Mouse (Mus musculus) kidney, adult 2 months (tissue): ENCODE data around the gene Speer4c.
"Not testable (repeated sequence)": the region's sequence is repeated elsewhere in the genome, so short reads cannot be mapped to it uniquely, and the experiment has no call there.

Experiments
- CTCF ChIP-seq: fragments of 200-500 bp; conservative IDR thresholded peaks from 2 replicates; pipeline ENCODE4 v1.5.1; 2011; ENCODE audit warnings: low read depth, mild to moderate bottlenecking, control low read depth, low read length, moderate library complexity, mixed read lengths; ENCODE audit not compliant: insufficient read depth, insufficient read length
- POLR2A ChIP-seq: fragments of 200-500 bp; IDR thresholded peaks from one replicate; pipeline ENCODE4 v1.6.1; 2011; ENCODE audit warnings: low read depth, low read length, control low read depth

DNA sequence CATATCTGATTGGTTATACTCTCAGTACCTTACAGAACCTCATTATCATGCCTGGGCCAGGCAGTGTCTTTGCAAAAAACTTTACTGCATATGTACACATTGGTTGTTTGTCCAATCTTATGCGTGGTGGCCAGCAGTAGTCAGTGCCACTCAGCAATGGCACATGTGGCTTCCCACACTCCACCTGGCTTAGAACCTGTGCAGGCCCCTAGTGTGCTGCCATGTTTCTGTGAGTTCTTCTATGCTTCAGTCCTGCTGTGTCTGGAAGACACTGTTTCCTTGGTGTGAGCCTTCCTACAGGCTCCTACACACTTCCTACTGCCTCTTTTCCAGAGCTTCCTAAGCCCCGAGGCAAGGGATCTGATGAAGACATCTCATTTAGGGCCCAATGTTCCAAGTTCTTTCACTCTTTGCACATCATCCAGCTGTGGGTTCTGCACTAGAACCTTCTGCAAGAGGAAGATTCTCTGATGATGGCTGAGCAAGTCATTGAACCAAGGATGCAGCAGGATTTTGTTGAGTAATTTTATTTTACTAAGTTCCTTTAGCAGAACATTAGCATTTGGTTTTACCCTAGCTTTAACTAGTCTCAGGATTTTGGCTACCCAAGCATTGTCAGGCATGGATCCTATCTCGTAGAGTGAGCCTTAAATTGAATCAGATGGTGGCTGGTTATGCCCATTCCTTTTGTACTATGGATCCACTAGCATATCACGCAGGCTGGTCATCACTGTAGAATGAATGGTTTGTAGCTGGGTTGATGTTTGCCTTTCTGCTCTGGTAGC lies 25.0 kb downstream of the Speer4c start:
- not testable (repeated sequence) for TF ChIP-seq CTCF, POLR2A
